Mouse (Mus musculus) induced T-regulatory cell, adult 2 months (primary cell): ENCODE measurements around the gene Hrc.

ENCODE experiments used
- DNase-seq: peaks from one replicate; pipeline ENCODE4 v3.0.0-alpha.2; 2012; ENCODE audit warnings: low read depth

Gene Hrc

GRCm38 (mm10) chr7:45366652-45367019 lies 31.5 kb downstream of the Hrc start, which contains the start of gene Ppfia3:
TSS of gene Ppfia3 (minus strand) at chr7:45367019.
- no peak for DNase-seq

GRCm38 (mm10) chr7:45367020-45367880 lies 32.2 kb downstream of the Hrc start:
- DNase-seq, result peak; percentile 98

DNA sequence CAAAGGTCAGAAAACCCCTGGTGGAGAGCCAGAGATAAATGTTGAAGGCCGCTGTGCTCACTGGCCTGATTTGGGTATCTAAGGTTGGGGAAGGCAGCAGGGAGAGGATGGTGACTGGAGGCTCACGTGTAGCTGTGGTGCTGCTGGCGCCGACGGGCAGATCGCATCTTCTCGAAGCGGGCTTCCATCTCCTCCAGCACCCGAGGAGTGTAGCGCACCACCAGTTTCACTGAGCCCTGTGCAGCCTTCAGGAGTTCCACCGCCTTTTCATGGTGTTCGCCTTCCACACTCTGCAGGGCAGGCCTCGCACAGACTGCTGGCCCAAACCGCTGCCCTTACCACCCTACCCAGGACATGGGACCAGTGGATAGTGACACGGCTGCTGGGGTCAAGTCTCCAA lies 33.1 kb downstream of the Hrc start:
- DNase-seq, result no peak

GRCm38 (mm10) chr7:45369022-45369745 lies 34.1 kb downstream of the Hrc start:
- DNase-seq, result no peak

GRCm38 (mm10) chr7:45369836-45370474 lies 34.9 kb downstream of the Hrc start:
- DNase-seq, result no peak

DNA sequence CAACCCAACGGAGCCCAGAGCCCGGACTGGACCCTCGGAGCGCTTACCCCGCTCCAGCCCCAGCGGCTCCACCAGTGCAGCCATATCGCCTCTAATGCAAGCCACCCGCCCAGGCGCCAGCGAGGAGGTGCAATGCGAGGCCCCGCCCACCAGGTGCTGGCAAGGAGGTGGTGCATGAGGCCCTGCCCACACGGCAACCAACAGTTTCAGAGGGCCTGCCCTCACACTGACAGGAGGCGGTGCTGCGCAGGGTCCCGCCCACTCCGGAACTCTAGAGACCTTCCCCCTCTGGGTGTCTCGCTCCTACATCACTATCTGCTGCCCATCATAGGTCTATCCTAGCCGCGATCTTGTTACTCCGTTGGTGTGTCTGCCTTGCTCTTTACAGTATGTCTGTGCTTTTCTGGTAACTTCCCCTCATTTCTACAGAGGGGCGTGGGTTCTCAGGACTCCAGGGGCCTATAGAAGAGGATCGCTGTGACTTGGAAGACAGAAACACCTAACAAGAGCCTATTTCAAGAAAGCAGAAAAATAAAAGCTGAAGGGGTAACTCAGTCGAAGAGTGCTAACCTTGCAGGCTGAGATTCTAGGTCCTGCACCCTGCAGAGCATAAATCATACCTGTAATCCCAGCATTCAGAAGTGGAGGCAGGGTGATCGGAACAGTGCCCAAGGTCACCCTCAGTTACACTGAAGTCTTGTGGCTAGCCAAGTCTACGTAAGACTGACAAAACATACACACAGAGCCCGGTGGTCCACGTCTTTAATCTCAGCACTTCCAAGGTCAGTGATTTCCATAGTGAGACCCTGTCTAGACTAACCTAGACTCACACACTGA lies 35.6 kb downstream of the Hrc start, which contains the start of gene Lin7b:
TSS of gene Lin7b (minus strand) at position 109 of the 837 bp plus-strand sequence.
- peak; percentile 95 for DNase-seq

- no peak for DNase-seq
Measured at GRCm38 (mm10) chr7:45372371-45372770, 37.3 kb downstream of the Hrc start.

- DNase-seq, result peak; percentile 54
Measured at GRCm38 (mm10) chr7:45374620-45375019, 39.5 kb downstream of the Hrc start.

GRCm38 (mm10) chr7:45376057-45376456 lies 41.0 kb downstream of the Hrc start:
- no peak for DNase-seq

GRCm38 (mm10) chr7:45386077-45386476 lies 51.0 kb downstream of the Hrc start:
- peak; percentile 45 for DNase-seq
